Mouse (Mus musculus): ENCODE measurements around the gene Irak1. TPM values are rescaled to one million over a fixed set of nuclear protein-coding genes. Genes with fewer than 3 reads are reported as not detected.

Irak1 gene
- polyA plus RNA-seq, 1 experiment from 2014 or later = 60.5 TPM

MicroRNAs within 50 kb of the gene (microRNA counts, 519-probe panel; counts per million panel counts)
- not detected for microRNA mmu-miR-718

Small RNAs within 50 kb of the gene (microRNA-seq; reads per million reads assigned to microRNA genes)
- gene Mir5132 (0.87 reads per million), gene Mir718 (not detected)

Other genes starting within 250 kb of the Irak1 start
- 23.8 and 25.7 TPM in 2 replicates for gene Srpk3, start 249.5 kb downstream of the Irak1 start, polyA plus RNA-seq (2015; fragmentation: Nextera tagmentation; extraction: Ambion mirVana)
- gene Idh3g, start 237.0 kb downstream of the Irak1 start, polyA plus RNA-seq (2015; fragmentation: Nextera tagmentation; extraction: Ambion mirVana) = 200 and 206 TPM in 2 replicates
- 182 TPM in 2 replicates for gene Ssr4, start 236.9 kb downstream of the Irak1 start, polyA plus RNA-seq (2015; fragmentation: Nextera tagmentation; extraction: Ambion mirVana)
- 1.2 and 1.6 TPM in 2 replicates for gene Pdzd4, start 198.9 kb downstream of the Irak1 start, polyA plus RNA-seq (2015; fragmentation: Nextera tagmentation; extraction: Ambion mirVana)
- 0.05 and 0.13 TPM in 2 replicates for gene Avpr2, start 131.8 kb downstream of the Irak1 start, polyA plus RNA-seq (2015; fragmentation: Nextera tagmentation; extraction: Ambion mirVana)
- gene L1cam, start 127.8 kb downstream of the Irak1 start, polyA plus RNA-seq (2015; fragmentation: Nextera tagmentation; extraction: Ambion mirVana) = 2.0 and 2.6 TPM in 2 replicates
- 3.0 and 3.9 TPM in 2 replicates for gene Arhgap4, start 102.0 kb downstream of the Irak1 start, polyA plus RNA-seq (2015; fragmentation: Nextera tagmentation; extraction: Ambion mirVana)
- 138 and 139 TPM in 2 replicates for gene Naa10, start 102.0 kb downstream of the Irak1 start, polyA plus RNA-seq (2015; fragmentation: Nextera tagmentation; extraction: Ambion mirVana)
- 29.7 and 32.3 TPM in 2 replicates for gene Renbp, start 93.1 kb downstream of the Irak1 start, polyA plus RNA-seq (2015; fragmentation: Nextera tagmentation; extraction: Ambion mirVana)
- 62.0 and 64.6 TPM in 2 replicates for gene Hcfc1, start 57.6 kb downstream of the Irak1 start, polyA plus RNA-seq (2015; fragmentation: Nextera tagmentation; extraction: Ambion mirVana)
- gene Opn1mw, start 103.5 kb upstream of the Irak1 start, polyA plus RNA-seq (2015; fragmentation: Nextera tagmentation; extraction: Ambion mirVana) = not detected in 2 replicates
- gene Mecp2, start 111.4 kb upstream of the Irak1 start, polyA plus RNA-seq (2015; fragmentation: Nextera tagmentation; extraction: Ambion mirVana) = 12.5 and 12.8 TPM in 2 replicates
- gene Tex28, start 143.9 kb upstream of the Irak1 start, polyA plus RNA-seq (2015; fragmentation: Nextera tagmentation; extraction: Ambion mirVana) = not detected in 2 replicates
- 0.05 TPM in 1 of 2 replicates, not detected in the other for gene Tktl1, start 153.3 kb upstream of the Irak1 start, polyA plus RNA-seq (2015; fragmentation: Nextera tagmentation; extraction: Ambion mirVana)
- gene Flna, start 225.9 kb upstream of the Irak1 start, polyA plus RNA-seq (2015; fragmentation: Nextera tagmentation; extraction: Ambion mirVana) = 275 and 314 TPM in 2 replicates
- gene Emd, start 230.8 kb upstream of the Irak1 start, polyA plus RNA-seq (2015; fragmentation: Nextera tagmentation; extraction: Ambion mirVana) = 26.7 and 27.8 TPM in 2 replicates
- gene Rpl10, start 246.9 kb upstream of the Irak1 start, polyA plus RNA-seq (2015; fragmentation: Nextera tagmentation; extraction: Ambion mirVana) = 828 and 885 TPM in 2 replicates